Mouse (Mus musculus) kidney, postnatal 36 days (tissue): ENCODE data around the gene Gramd1b.
A peak's percentile ranks its signal among the peaks of the same experiment; 100 is the strongest.

Experiments
- DNase-seq, 2 experiments: peaks; one replicate each; pipeline ENCODE4 v3.0.0; 2021 to 2022; ENCODE audit warnings: mixed read lengths in 2 of 2

The Gramd1b gene

GRCm38 (mm10) chr9:40531027-40531621, at the start of gene Gramd1b:
Gene Gramd1b, minus strand, starts transcription at chr9:40531383.
- DNase-seq: peak in 1 of 2 experiments; percentile 13

DNA sequence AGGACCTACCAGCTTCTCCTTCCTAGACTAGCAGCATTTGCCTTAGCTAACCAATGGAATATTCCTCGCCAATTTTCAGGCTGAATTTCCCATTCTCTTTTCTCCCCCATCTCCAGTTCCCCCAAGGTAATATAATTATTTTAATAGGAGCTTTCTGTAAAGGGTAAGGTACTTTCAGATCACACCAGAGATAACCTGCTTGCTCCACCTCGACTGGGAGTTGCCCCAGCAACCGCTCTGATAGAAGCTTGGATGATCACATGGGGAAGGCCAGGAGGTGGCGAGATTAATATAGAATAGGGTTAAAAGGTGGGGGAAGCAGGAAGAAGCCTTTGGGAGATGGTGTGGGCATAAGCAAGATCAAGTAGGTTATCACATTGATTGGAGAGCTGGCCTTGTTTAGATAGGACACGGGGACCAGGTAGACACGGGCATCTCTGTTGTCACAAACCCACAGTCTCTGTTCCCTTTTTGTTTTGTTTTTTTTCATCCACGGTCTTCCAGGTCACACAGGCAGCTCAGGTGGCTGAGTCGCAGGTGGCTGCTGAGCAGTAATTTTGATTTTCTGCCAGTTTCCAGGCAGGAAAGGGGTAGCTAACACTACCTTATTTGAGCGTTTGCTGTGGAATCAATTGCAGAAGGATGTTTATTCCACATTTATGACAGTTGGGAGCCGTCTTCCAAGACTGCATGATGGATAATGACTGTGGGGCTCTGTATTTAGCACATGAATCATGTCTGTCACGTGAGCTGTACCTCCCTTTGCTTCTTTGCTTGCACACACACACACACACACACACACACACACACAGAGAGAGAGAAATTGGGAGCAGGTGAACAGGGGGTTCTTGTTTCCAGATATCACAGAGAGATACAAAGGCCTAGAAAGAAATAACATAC, 47.8 kb upstream of the Gramd1b start:
- no peak for DNase-seq

- no peak for DNase-seq
Measured at GRCm38 (mm10) chr9:40577132-40577531, 45.9 kb upstream of the Gramd1b start.

GRCm38 (mm10) chr9:40575053-40575985, 44.1 kb upstream of the Gramd1b start:
- DNase-seq: peak; percentile 4 to 31

GRCm38 (mm10) chr9:40571280-40571679, 40.1 kb upstream of the Gramd1b start:
- DNase-seq: peak in 1 of 2 experiments; percentile 16

- no peak for DNase-seq
Measured at GRCm38 (mm10) chr9:40568070-40568469, 36.9 kb upstream of the Gramd1b start.

DNA sequence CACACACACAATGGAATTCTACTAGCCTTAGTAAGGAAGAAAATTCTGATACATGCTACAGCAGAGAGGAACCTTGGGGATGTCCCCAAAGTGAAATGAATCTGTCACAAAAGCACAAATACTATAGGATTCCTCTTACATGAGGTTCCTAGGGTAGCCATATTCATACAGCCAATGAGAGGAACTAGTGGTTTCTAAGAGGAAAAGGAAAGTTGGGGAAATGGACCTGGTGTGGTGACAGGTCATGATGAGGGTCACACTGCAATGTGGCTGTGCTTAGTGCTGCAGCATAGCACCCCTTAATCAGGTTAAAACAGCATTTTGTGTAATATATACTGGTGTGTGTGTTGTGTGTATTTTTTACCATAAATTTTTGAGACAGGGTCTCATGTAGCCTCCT, 32.6 kb upstream of the Gramd1b start:
- DNase-seq: no peak

DNA sequence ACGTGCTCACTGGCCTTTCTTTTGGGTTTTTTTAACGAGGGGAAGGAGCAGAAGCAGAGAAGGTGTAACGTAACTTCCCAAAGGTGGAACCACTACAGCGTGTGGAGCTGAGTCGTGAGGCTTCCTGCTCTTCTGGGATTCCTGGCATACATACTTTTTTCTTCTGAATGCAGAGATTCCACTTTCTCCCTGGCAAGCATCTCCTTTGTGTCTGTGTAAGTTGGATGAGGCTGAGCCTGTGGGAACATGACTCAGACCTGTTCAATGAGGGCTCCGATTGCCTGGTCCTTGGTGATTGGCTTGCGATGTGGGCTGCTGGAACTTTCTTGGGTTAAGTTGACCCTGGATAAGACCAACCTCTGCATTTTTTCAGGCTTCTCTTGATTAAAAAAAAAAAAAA, 28.5 kb upstream of the Gramd1b start:
- DNase-seq: no peak

GRCm38 (mm10) chr9:40557796-40558195, 26.6 kb upstream of the Gramd1b start:
- no peak for DNase-seq

GRCm38 (mm10) chr9:40556396-40556795, 25.2 kb upstream of the Gramd1b start:
- DNase-seq: no peak

DNA sequence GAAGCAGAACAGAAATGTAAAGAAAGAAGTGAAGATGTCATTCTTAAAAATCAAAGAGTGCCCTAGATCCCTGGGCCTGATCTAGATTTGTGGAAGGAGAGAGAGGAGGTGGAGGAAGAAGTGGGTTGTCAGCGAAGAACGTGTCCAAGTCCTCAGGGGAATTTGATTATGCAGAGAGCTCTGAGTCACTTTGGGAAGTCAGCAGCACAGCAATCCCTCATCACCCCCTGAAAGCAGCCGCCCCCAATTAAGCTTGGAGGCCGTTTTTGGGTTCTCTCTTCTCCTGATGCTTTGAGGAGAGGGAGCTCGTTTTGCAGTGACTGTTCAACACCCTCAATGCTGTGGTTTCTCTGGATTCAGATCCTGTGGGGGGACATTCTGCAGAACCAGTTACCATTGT, 24.1 kb upstream of the Gramd1b start:
- no peak for DNase-seq

GRCm38 (mm10) chr9:40547876-40548275, 16.7 kb upstream of the Gramd1b start:
- no peak for DNase-seq

GRCm38 (mm10) chr9:40545193-40545592, 14.0 kb upstream of the Gramd1b start:
- DNase-seq: no peak

GRCm38 (mm10) chr9:40539588-40540140, 8.5 kb upstream of the Gramd1b start:
- no peak for DNase-seq

DNA sequence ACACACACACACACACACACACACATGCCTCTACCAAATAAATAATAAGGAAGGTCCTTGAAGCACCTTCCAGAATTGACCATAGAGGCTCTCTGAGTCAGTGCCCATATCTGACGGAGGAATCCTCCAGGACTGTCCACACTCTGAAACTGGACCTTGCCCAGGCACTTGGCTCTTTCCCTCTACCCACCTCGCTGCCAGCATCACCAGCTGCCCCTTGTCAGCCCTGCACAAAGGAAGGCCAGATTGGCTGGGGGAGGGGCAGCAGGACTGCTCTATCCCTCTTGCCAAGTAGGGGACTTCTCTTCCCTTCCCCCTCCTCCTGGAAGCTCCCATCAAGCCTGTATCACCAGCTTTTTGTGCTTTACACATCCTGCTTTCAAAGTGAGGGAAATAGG, 6.5 kb upstream of the Gramd1b start:
- DNase-seq: peak; percentile 70

GRCm38 (mm10) chr9:40537044-40537707, 6.0 kb upstream of the Gramd1b start:
- DNase-seq: no peak

- no peak for DNase-seq
Measured at GRCm38 (mm10) chr9:40530536-40530935, 647 bp downstream of the Gramd1b start.

GRCm38 (mm10) chr9:40528733-40529132, 2.5 kb downstream of the Gramd1b start:
- DNase-seq: no peak

DNA sequence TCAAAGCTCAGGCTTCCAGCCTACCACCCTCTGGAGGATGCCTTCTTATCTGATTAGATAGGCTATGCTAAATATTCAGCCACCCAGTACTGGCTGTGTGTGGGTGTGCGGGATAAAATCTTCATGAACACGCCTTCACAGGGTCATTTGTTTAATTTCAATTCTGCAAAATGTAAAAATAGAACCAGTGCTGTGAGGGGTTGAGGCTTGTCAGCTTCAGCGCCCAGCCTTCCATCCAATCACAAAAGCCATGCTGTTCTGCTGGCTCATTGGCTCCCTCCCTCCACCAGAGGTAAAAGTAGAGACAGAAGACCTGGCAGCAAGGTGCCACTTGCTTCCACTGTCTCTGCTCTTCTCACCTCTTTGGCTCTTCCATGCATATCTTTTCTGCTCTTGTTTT, 4.3 kb downstream of the Gramd1b start:
- no peak for DNase-seq

DNA sequence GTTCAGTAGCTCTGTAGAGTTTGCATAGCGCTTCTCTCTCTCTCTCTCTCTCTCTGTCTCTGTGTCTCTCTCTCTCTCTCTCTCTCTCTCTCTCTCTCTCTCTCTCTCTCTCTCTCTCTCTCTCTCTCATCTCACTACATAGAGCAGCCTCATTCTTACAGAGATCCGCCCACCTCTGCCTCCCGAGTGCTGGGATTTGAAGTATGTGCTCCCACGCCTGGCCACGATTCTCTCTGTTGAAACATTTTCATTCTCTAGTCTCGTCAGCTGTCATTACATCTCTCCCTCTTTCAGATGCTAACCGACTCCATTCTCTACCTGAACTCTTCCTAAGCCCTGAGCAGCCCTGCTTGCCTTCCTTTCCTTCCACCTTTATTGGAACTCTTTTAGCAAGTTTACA, 9.0 kb downstream of the Gramd1b start:
- no peak for DNase-seq

DNA sequence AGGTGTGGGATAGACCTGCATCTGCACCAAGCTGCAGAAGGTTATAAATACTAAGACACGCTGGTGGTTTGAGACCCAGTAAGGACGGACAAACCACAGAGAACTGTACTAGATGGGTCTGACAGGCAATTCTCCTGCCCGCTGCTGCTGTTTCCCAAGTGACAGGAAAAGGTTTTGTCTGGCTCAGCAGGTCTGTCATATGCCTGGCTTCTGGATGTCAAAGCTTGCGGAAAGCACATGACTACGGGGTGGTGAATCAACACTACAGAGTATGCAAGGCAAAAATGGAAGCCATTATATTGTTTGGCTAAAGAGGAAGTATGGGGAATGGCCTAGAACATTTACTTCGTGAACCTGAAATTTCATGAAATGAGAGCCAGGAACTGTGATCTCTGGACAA, 10.1 kb downstream of the Gramd1b start:
- DNase-seq: no peak

- no peak for DNase-seq
Measured at GRCm38 (mm10) chr9:40519294-40519693, 11.9 kb downstream of the Gramd1b start.
